ENCODE assay signal across 8 mouse cellular contexts in genomic region chr5:118037798-118038484, GRCm38 (mm10). TPM values are rescaled to one million over a fixed set of nuclear protein-coding genes. Genes with fewer than 3 reads are reported as not detected.
DNase-seq lines count a peak whose midpoint lies in the region; ATAC-seq lines count a peak whose summit lies in the region.

No protein-coding gene starts in this region.

- peak; percentile 73 for ATAC-seq in CD4-positive, CD25-positive, alpha-beta regulatory T cell, adult 4 months
- ATAC-seq in hindbrain, embryonic 11.5 days (ENCODE audit: low FRiP score) = peak; percentile 80
- peak; percentile 54 for ATAC-seq in megakaryocyte, adult 5-6 weeks (ENCODE audit: poor library complexity, severe bottlenecking)

- DNase-seq in Muller cell, postnatal 12 days (ENCODE audit: inconsistent ontology term) = peak; percentile 85
- peak; percentile 71 for DNase-seq in embryo, embryonic 11 days
- DNase-seq in hindbrain, embryonic 11.5 days (ENCODE audit: low spot score) = peak; percentile 68
- DNase-seq in thymus, postnatal 0 days (ENCODE audit: low spot score) = peak; percentile 87
- DNase-seq in ovary, postnatal 14 days (ENCODE audit: low spot score) = no peak
- DNase-seq in lung, postnatal 4 days = no peak

- no peak overlapping the region for H3K9ac ChIP-seq in hindbrain, embryonic 11.5 days (ENCODE audit: low read depth, low read length)

- H3K9me3 ChIP-seq in hindbrain, embryonic 11.5 days (ENCODE audit: control insufficient read depth, low read length) = no peaks in the 10 kb centered on the region

- no peaks in the 10 kb centered on the region for H3K36me3 ChIP-seq in hindbrain, embryonic 11.5 days (ENCODE audit: control insufficient read depth, insufficient read depth, low read length)

- H3K4me2 ChIP-seq in hindbrain, embryonic 11.5 days (replicated peaks; ENCODE audit: low read depth, low read length) = 0 out of 2 replicates have a peak overlapping the region, but pooled peaks have one; percentile 20

- H3K27ac ChIP-seq in hindbrain, embryonic 11.5 days (ENCODE audit: low read depth, low read length) = 0 out of 2 replicates have a peak overlapping the region, but pooled peaks have one; percentile 24

- WGBS in hindbrain, embryonic 11.5 days = 11% methylated on average over 10 of the region's 10 CpGs

- no peak overlapping the region for H3K4me3 ChIP-seq in hindbrain, embryonic 11.5 days (ENCODE audit: low read depth, low read length)

- H3K4me1 ChIP-seq in hindbrain, embryonic 11.5 days (replicated peaks; ENCODE audit: control insufficient read depth, insufficient read depth, low read length) = no peaks in the 10 kb centered on the region

- no peaks in the 10 kb centered on the region for H3K27me3 ChIP-seq in hindbrain, embryonic 11.5 days (ENCODE audit: control insufficient read depth, insufficient read depth, low read length)

RNA-seq across cellular contexts. Expression of gene Tesc, which starts 10.4 kb away (rescaled TPM):
- 1 to 10 TPM; 2.9 to 7.7 TPM for polyA plus RNA-seq in CD4-positive, CD25-positive, alpha-beta regulatory T cell, adult 4 months (2017; shearing (Covaris generic))
- 0.63 and 1.4 TPM in 2 replicates for polyA plus RNA-seq in hindbrain, embryonic 11.5 days (2014; fragmentation: Nextera tagmentation; extraction: Ambion mirVana)
- total RNA-seq in megakaryocyte, adult 5-6 weeks (2015) = 1.8 and 4.2 TPM in 2 replicates
- 2.2 and 2.4 TPM in 2 replicates for total RNA-seq in megakaryocyte, adult 5-6 weeks (2017)
- polyA plus RNA-seq in thymus, postnatal 0 days (2015; fragmentation: Nextera tagmentation; extraction: Ambion mirVana) = 13.7 and 15.8 TPM in 2 replicates

Comparison
In these comparisons a context has a peak if more than half of its experiments do, and no peak if none do; other contexts are left out.
1. DNase-seq: peak in Muller cell, postnatal 12 days (single experiment), embryo, embryonic 11 days (single experiment), hindbrain, embryonic 11.5 days (single experiment) and thymus, postnatal 0 days (single experiment); none in ovary, postnatal 14 days (single experiment) and lung, postnatal 4 days (0 of 2).
2. Peak in every context shown above with its lines, with median percentiles within 50 percentile points of each other: ATAC-seq.